Mouse (Mus musculus) liver, postnatal 0 days (tissue): ENCODE measurements around the gene Agbl4. TPM values are rescaled to one million over a fixed set of nuclear protein-coding genes. Genes with fewer than 3 reads are reported as not detected.

Experiments
- ATAC-seq: fragments of 200-750 bp; cut with Nextera tagmentation; 2 replicates; pipeline ENCODE4 v1.8.0; 2017; ENCODE audit warnings: mild to moderate bottlenecking, moderate library complexity
- DNase-seq: peaks from one replicate; pipeline ENCODE4 v3.0.0-alpha.2; 2016
- H3K27ac ChIP-seq: fragments of 300-500 bp; sonication (generic); 2 replicates; pipeline ENCODE4 v1.5.1; 2014; ENCODE audit warnings: antibody characterized with exemption, moderate library complexity, mild to moderate bottlenecking, low read depth
- H3K27me3 ChIP-seq: fragments of 300-500 bp; sonication (generic); 2 replicates; pipeline ENCODE4 v1.6.1; 2014; ENCODE audit warnings: low read length, control low read depth, mixed read lengths; ENCODE audit not compliant: insufficient read depth
- H3K36me3 ChIP-seq: fragments of 300-500 bp; sonication (generic); replicated peaks from 2 replicates; pipeline ENCODE4 v1.6.1; 2014; ENCODE audit warnings: mild to moderate bottlenecking, control low read depth, low read length, moderate library complexity, mixed read lengths; ENCODE audit not compliant: insufficient read depth
- H3K4me1 ChIP-seq: fragments of 300-500 bp; sonication (generic); 2 replicates; pipeline ENCODE4 v1.6.1; 2014; ENCODE audit warnings: antibody characterized with exemption, mild to moderate bottlenecking, control low read depth; ENCODE audit not compliant: insufficient read depth
- H3K4me2 ChIP-seq: fragments of 300-500 bp; sonication (generic); 2 replicates; pipeline ENCODE4 v1.6.1; 2014; ENCODE audit warnings: low read depth, mild to moderate bottlenecking, low read length, moderate library complexity, mixed read lengths
- H3K4me3 ChIP-seq: fragments of 300-500 bp; sonication (generic); 2 replicates; pipeline ENCODE4 v1.5.1; 2014; ENCODE audit warnings: low read depth, low read length
- H3K9ac ChIP-seq: fragments of 300-500 bp; sonication (generic); replicated peaks from 2 replicates; pipeline ENCODE4 v1.6.1; 2014; ENCODE audit warnings: mild to moderate bottlenecking, moderate library complexity
- H3K9me3 ChIP-seq: fragments of 300-500 bp; sonication (generic); 2 replicates; pipeline ENCODE4 v1.6.1; 2016; ENCODE audit warnings: mild to moderate bottlenecking, control low read depth, low read length, mixed read lengths
- CTCF ChIP-seq: sonication (generic); IDR thresholded peaks from 2 replicates; pipeline ENCODE4 v1.5.1; 2016; ENCODE audit warnings: antibody characterized with exemption, low read depth
- EP300 ChIP-seq: IDR thresholded peaks from 2 replicates; pipeline ENCODE4 v1.6.1; 2016; ENCODE audit warnings: antibody characterized with exemption, low read depth, mild to moderate bottlenecking
- WGBS: fragments of 180-500 bp; shearing (Covaris S2); extraction: QIAGEN DNeasy Blood & Tissue Kit; methylation state at CpG from one replicate; pipeline ENCODE4 v1.1.7; 2014; ENCODE audit not compliant: insufficient replicate concordance; 5-methylcytosine and 5-hydroxymethylcytosine counted together
- polyA plus RNA-seq: library from polyadenylated mRNA; unstranded; fragments of >200 nt; fragmentation: Nextera tagmentation; extraction: Ambion mirVana; gene quantifications from 2 replicates; pipeline ENCODE4 v1.2.1, GENCODE M21; 2015

The Agbl4 gene
- polyA plus RNA-seq, 1 experiment from 2014 or later, result not detected

- no peaks in the 10 kb centered on the region for H3K4me1 ChIP-seq
- H3K9ac ChIP-seq, result no peak overlapping the region
- no peak overlapping the region for H3K27ac ChIP-seq
- 67% methylated on average over 2 of the region's 2 CpGs for WGBS
- H3K36me3 ChIP-seq, result no peaks in the 10 kb centered on the region
- DNase-seq (no peak), ATAC-seq (no peak)
- no peaks in the 10 kb centered on the region for H3K9me3 ChIP-seq
- no peaks in the 10 kb centered on the region for H3K27me3 ChIP-seq
- no peak overlapping the region for H3K4me3 ChIP-seq
- no peak overlapping the region for H3K4me2 ChIP-seq
- TF ChIP-seq CTCF (no peak), EP300 (no peak)
These were observed 883.5 kb downstream of the Agbl4 start for GRCm38 (mm10) chr4:111280936-111281335.

GRCm38 (mm10) chr4:111281836-111282235 lies 884.4 kb downstream of the Agbl4 start:
- no peak for DNase-seq
- Histone ChIP-seq H3K4me1 (no peaks in the 10 kb centered on the region), H3K27me3 (no peaks in the 10 kb centered on the region), H3K9ac (no peak overlapping the region), H3K36me3 (no peaks in the 10 kb centered on the region), H3K4me3 (no peak overlapping the region), H3K9me3 (no peaks in the 10 kb centered on the region), H3K27ac (no peak overlapping the region), H3K4me2 (no peak overlapping the region)
- no peak for ATAC-seq
- 80% methylated on average over 4 of the region's 4 CpGs for WGBS
- TF ChIP-seq CTCF (no peak), EP300 (no peak)

GRCm38 (mm10) chr4:111284625-111285024 lies 887.2 kb downstream of the Agbl4 start:
- Histone ChIP-seq H3K9ac (no peak overlapping the region), H3K9me3 (no peaks in the 10 kb centered on the region; the same call in 1 of the 2 replicates), H3K4me1 (no peaks in the 10 kb centered on the region), H3K27ac (no peak overlapping the region), H3K4me3 (no peak overlapping the region), H3K4me2 (no peak overlapping the region), H3K27me3 (no peaks in the 10 kb centered on the region), H3K36me3 (no peaks in the 10 kb centered on the region)
- no peak for TF ChIP-seq EP300
- no peak for TF ChIP-seq CTCF
- 70% methylated on average over 2 of the region's 2 CpGs for WGBS
- ATAC-seq, result no peak
- no peak for DNase-seq

- whole genome bisulfite sequencing, result 42% methylated on average over 3 of the region's 3 CpGs
- no peaks in the 10 kb centered on the region for H3K27me3 ChIP-seq
- H3K9me3 ChIP-seq, result no peaks in the 10 kb centered on the region
- no peak overlapping the region for H3K4me2 ChIP-seq
- no peaks in the 10 kb centered on the region for H3K36me3 ChIP-seq
- H3K4me3 ChIP-seq, result no peak overlapping the region
- no peaks in the 10 kb centered on the region for H3K4me1 ChIP-seq
- ATAC-seq (no peak), DNase-seq (no peak)
- TF ChIP-seq CTCF (no peak), EP300 (no peak)
- H3K9ac ChIP-seq, result no peak overlapping the region
- H3K27ac ChIP-seq, result no peak overlapping the region
These were observed 897.2 kb downstream of the Agbl4 start for GRCm38 (mm10) chr4:111294528-111295241.

- Histone ChIP-seq H3K9ac (no peak overlapping the region), H3K36me3 (no peaks in the 10 kb centered on the region), H3K9me3 (no peaks in the 10 kb centered on the region), H3K4me2 (no peak overlapping the region), H3K27me3 (no peaks in the 10 kb centered on the region), H3K4me3 (no peak overlapping the region), H3K27ac (no peak overlapping the region), H3K4me1 (no peaks in the 10 kb centered on the region)
- no peak for DNase-seq
- no peak for ATAC-seq
- 68% methylated on average over 1 of the region's 1 CpGs for WGBS
- TF ChIP-seq CTCF (no peak), EP300 (no peak)
These were observed 909.1 kb downstream of the Agbl4 start for GRCm38 (mm10) chr4:111306518-111306917.

GRCm38 (mm10) chr4:111307166-111307565 lies 909.7 kb downstream of the Agbl4 start:
- Histone ChIP-seq H3K27ac (no peak overlapping the region), H3K9me3 (no peaks in the 10 kb centered on the region), H3K9ac (no peak overlapping the region), H3K4me1 (no peaks in the 10 kb centered on the region), H3K4me3 (no peak overlapping the region), H3K4me2 (no peak overlapping the region), H3K36me3 (no peaks in the 10 kb centered on the region), H3K27me3 (no peaks in the 10 kb centered on the region)
- ATAC-seq (no peak), DNase-seq (no peak)
- no peak for TF ChIP-seq EP300
- TF ChIP-seq CTCF, result no peak
- WGBS, result 66% methylated on average over 7 of the region's 7 CpGs
